Mouse (Mus musculus) lung, embryonic 16.5 days (tissue): ENCODE results near the gene Cdh13. TPM values are rescaled to one million over a fixed set of nuclear protein-coding genes. Genes with fewer than 3 reads are reported as not detected.

Experiments used
- ATAC-seq: fragments of 200-750 bp; cut with Nextera tagmentation; 2 replicates; pipeline ENCODE4 v1.8.0; 2017; ENCODE audit warnings: low read depth, mild to moderate bottlenecking, moderate library complexity
- H3K27ac ChIP-seq: fragments of 300-500 bp; sonication (generic); 2 replicates; pipeline ENCODE4 v1.5.1; 2014; ENCODE audit warnings: mild to moderate bottlenecking, control low read depth, low read length
- H3K27me3 ChIP-seq: fragments of 300-500 bp; sonication (generic); 2 replicates; pipeline ENCODE4 v1.6.1; 2014; ENCODE audit warnings: low read depth, low read length, mixed read lengths; ENCODE audit not compliant: control insufficient read depth, insufficient read depth
- H3K36me3 ChIP-seq: fragments of 300-500 bp; sonication (generic); 2 replicates; pipeline ENCODE4 v1.6.1; 2014; ENCODE audit warnings: low read length; ENCODE audit not compliant: control insufficient read depth, insufficient read depth
- H3K4me1 ChIP-seq: fragments of 300-500 bp; sonication (generic); replicated peaks from 2 replicates; pipeline ENCODE4 v1.6.1; 2014; ENCODE audit warnings: low read length, mixed read lengths; ENCODE audit not compliant: control insufficient read depth, insufficient read depth
- H3K4me2 ChIP-seq: fragments of 300-500 bp; sonication (generic); 2 replicates; pipeline ENCODE4 v1.6.1; 2014; ENCODE audit warnings: low read depth, low read length, control low read depth
- H3K4me3 ChIP-seq: fragments of 300-500 bp; sonication (generic); 2 replicates; pipeline ENCODE4 v1.5.1; 2014; ENCODE audit warnings: mild to moderate bottlenecking, low read length, control low read depth
- H3K9ac ChIP-seq: fragments of 300-500 bp; sonication (generic); 2 replicates; pipeline ENCODE4 v1.6.1; 2014; ENCODE audit warnings: low read length, control low read depth
- H3K9me3 ChIP-seq: fragments of 300-500 bp; sonication (generic); 2 replicates; pipeline ENCODE4 v1.6.1; 2016; ENCODE audit warnings: low read length; ENCODE audit not compliant: control insufficient read depth
- WGBS: fragments of 180-500 bp; shearing (Covaris S2); extraction: QIAGEN DNeasy Blood & Tissue Kit; methylation state at CpG from one replicate; pipeline ENCODE4 v1.1.7; 2014; 5-methylcytosine and 5-hydroxymethylcytosine counted together
- polyA plus RNA-seq: library from polyadenylated mRNA; unstranded; fragments of >200 nt; fragmentation: Nextera tagmentation; extraction: Ambion mirVana; gene quantifications from 2 replicates; pipeline ENCODE4 v1.2.1, GENCODE M21; 2015

Gene Cdh13
- polyA plus RNA-seq, 1 experiment from 2014 or later: 5.8 TPM

GRCm38 (mm10) chr8:118384314-118384713, 100.8 kb downstream of the Cdh13 start:
- no peaks in the 10 kb centered on the region for H3K27me3 ChIP-seq
- H3K4me2 ChIP-seq: no peak overlapping the region
- H3K4me3 ChIP-seq: no peak overlapping the region
- no peaks in the 10 kb centered on the region for H3K36me3 ChIP-seq
- WGBS: 86% methylated on average over 5 of the region's 5 CpGs
- ATAC-seq: no peak
- no peak overlapping the region for H3K9ac ChIP-seq
- no peak overlapping the region for H3K27ac ChIP-seq
- no peaks in the 10 kb centered on the region for H3K9me3 ChIP-seq
- H3K4me1 ChIP-seq: no peaks in the 10 kb centered on the region

- ATAC-seq: no peak
- no peak overlapping the region for H3K4me3 ChIP-seq
- no peak overlapping the region for H3K9ac ChIP-seq
- H3K27me3 ChIP-seq: no peaks in the 10 kb centered on the region
- no peak overlapping the region for H3K4me2 ChIP-seq
- no peaks in the 10 kb centered on the region for H3K4me1 ChIP-seq
- H3K9me3 ChIP-seq: no peaks in the 10 kb centered on the region
- 70% methylated on average over 3 of the region's 3 CpGs for WGBS
- H3K36me3 ChIP-seq: no peaks in the 10 kb centered on the region
- H3K27ac ChIP-seq: no peak overlapping the region
These were observed 105.9 kb downstream of the Cdh13 start for GRCm38 (mm10) chr8:118389456-118389855.

- 57% methylated on average over 7 of the region's 7 CpGs for WGBS
- Histone ChIP-seq H3K4me1 (no peaks in the 10 kb centered on the region), H3K9ac (no peak overlapping the region), H3K4me3 (no peak overlapping the region), H3K36me3 (no peaks in the 10 kb centered on the region), H3K4me2 (no peak overlapping the region), H3K27me3 (no peaks in the 10 kb centered on the region), H3K27ac (peak overlapping the region; percentile 34; the same call in 1 of the 2 replicates), H3K9me3 (no peaks in the 10 kb centered on the region)
- peak; percentile 88 for ATAC-seq
These were observed 110.5 kb downstream of the Cdh13 start for GRCm38 (mm10) chr8:118393909-118394650.

GRCm38 (mm10) chr8:118395178-118395577, 111.6 kb downstream of the Cdh13 start:
- Histone ChIP-seq H3K9ac (no peak overlapping the region), H3K27ac (no peak overlapping the region), H3K4me2 (no peak overlapping the region), H3K27me3 (no peaks in the 10 kb centered on the region), H3K36me3 (no peaks in the 10 kb centered on the region), H3K9me3 (no peaks in the 10 kb centered on the region), H3K4me1 (no peaks in the 10 kb centered on the region), H3K4me3 (no peak overlapping the region)
- 73% methylated on average over 4 of the region's 4 CpGs for WGBS
- peak; percentile 65 for ATAC-seq

GRCm38 (mm10) chr8:118404836-118405235, 121.3 kb downstream of the Cdh13 start:
- Histone ChIP-seq H3K4me1 (no peaks in the 10 kb centered on the region), H3K9me3 (no peaks in the 10 kb centered on the region), H3K4me2 (no peak overlapping the region), H3K9ac (no peak overlapping the region), H3K36me3 (no peaks in the 10 kb centered on the region), H3K4me3 (no peak overlapping the region), H3K27me3 (no peaks in the 10 kb centered on the region), H3K27ac (no peak overlapping the region)
- no peak for ATAC-seq
- WGBS: 75% methylated on average over 3 of the region's 3 CpGs

- Histone ChIP-seq H3K9me3 (no peaks in the 10 kb centered on the region; the same call in 1 of the 2 replicates), H3K4me3 (no peak overlapping the region), H3K4me2 (no peak overlapping the region), H3K27ac (no peak overlapping the region), H3K36me3 (no peaks in the 10 kb centered on the region), H3K27me3 (no peaks in the 10 kb centered on the region), H3K9ac (no peak overlapping the region), H3K4me1 (no peaks in the 10 kb centered on the region)
- no peak for ATAC-seq
- 32% methylated on average over 6 of the region's 6 CpGs for WGBS
These were observed 123.8 kb downstream of the Cdh13 start for GRCm38 (mm10) chr8:118407322-118407721.

GRCm38 (mm10) chr8:118409396-118409795, 125.9 kb downstream of the Cdh13 start:
- H3K27me3 ChIP-seq: no peaks in the 10 kb centered on the region
- no peak overlapping the region for H3K4me3 ChIP-seq
- no peaks in the 10 kb centered on the region for H3K4me1 ChIP-seq
- H3K27ac ChIP-seq: no peak overlapping the region
- no peak overlapping the region for H3K9ac ChIP-seq
- WGBS: 75% methylated on average over 3 of the region's 3 CpGs
- H3K9me3 ChIP-seq: no peaks in the 10 kb centered on the region; the same call in 1 of the 2 replicates
- ATAC-seq: no peak
- H3K36me3 ChIP-seq: no peaks in the 10 kb centered on the region
- H3K4me2 ChIP-seq: no peak overlapping the region

- Histone ChIP-seq H3K27ac (no peak overlapping the region), H3K4me2 (no peak overlapping the region), H3K9me3 (no peaks in the 10 kb centered on the region; the same call in 1 of the 2 replicates), H3K9ac (no peak overlapping the region), H3K4me3 (no peak overlapping the region), H3K36me3 (no peaks in the 10 kb centered on the region), H3K27me3 (no peaks in the 10 kb centered on the region), H3K4me1 (no peaks in the 10 kb centered on the region)
- 82% methylated on average over 4 of the region's 4 CpGs for WGBS
- ATAC-seq: no peak
These were observed 126.9 kb downstream of the Cdh13 start for GRCm38 (mm10) chr8:118410341-118410970.

- no peak for ATAC-seq
- 86% methylated on average over 7 of the region's 7 CpGs for WGBS
These were observed 132.1 kb downstream of the Cdh13 start for GRCm38 (mm10) chr8:118415672-118416071.

More at GRCm38 (mm10) chr8:118415672-118416071, 132.1 kb downstream of the Cdh13 start:
- no peaks in the 10 kb centered on the region; the same call in 1 of the 2 replicates for H3K9me3 ChIP-seq
- H3K9ac ChIP-seq: no peak overlapping the region
- no peak overlapping the region for H3K4me2 ChIP-seq
- no peak overlapping the region for H3K4me3 ChIP-seq
- H3K4me1 ChIP-seq: no peaks in the 10 kb centered on the region
- no peak overlapping the region for H3K27ac ChIP-seq
- no peaks in the 10 kb centered on the region for H3K36me3 ChIP-seq
- H3K27me3 ChIP-seq: no peaks in the 10 kb centered on the region
